Mouse (Mus musculus) spleen, adult 2 months (tissue): ENCODE measurements around the gene Chaf1a. TPM values are rescaled to one million over a fixed set of nuclear protein-coding genes. Genes with fewer than 3 reads are reported as not detected.

Experiments
- DNase-seq, 2 experiments: peaks; one replicate each; pipeline versions ENCODE4 v3.0.0 to v3.0.0-alpha.2; 2012 to 2021; ENCODE audit warnings: low spot score in 2 of 2, low read depth in 1 of 2
- H3K27ac ChIP-seq: fragments of 200-500 bp; 2 replicates; pipeline ENCODE4 v1.5.1; 2012; ENCODE audit warnings: low read length, inconsistent platforms; ENCODE audit not compliant: insufficient read depth
- H3K27me3 ChIP-seq: fragments of 200-500 bp; 2 replicates; pipeline ENCODE4 v1.6.1; 2012; ENCODE audit warnings: mild to moderate bottlenecking, moderate library complexity, low read length, inconsistent platforms; ENCODE audit not compliant: control insufficient read depth, insufficient read depth
- H3K36me3 ChIP-seq: fragments of 200-500 bp; 2 replicates; pipeline ENCODE4 v1.6.1; 2012; ENCODE audit warnings: mild to moderate bottlenecking, low read length, inconsistent platforms; ENCODE audit not compliant: control insufficient read depth, insufficient read depth
- H3K4me1 ChIP-seq: fragments of 200-500 bp; 2 replicates; pipeline ENCODE4 v1.6.1; 2011; ENCODE audit warnings: inconsistent platforms; ENCODE audit not compliant: control insufficient read depth, insufficient read depth, insufficient read length
- H3K4me3 ChIP-seq: fragments of 200-500 bp; 2 replicates; pipeline ENCODE4 v1.5.1; 2011; ENCODE audit warnings: mild to moderate bottlenecking, inconsistent platforms; ENCODE audit not compliant: insufficient read depth, insufficient read length; ENCODE audit errors: extremely low read depth
- CTCF ChIP-seq: fragments of 200-500 bp; IDR thresholded peaks from 2 replicates; pipeline ENCODE4 v1.5.1; 2011; ENCODE audit warnings: mild to moderate bottlenecking, inconsistent platforms; ENCODE audit not compliant: insufficient read depth, insufficient read length, insufficient replicate concordance; ENCODE audit errors: extremely low read depth
- POLR2A ChIP-seq: fragments of 200-500 bp; IDR thresholded peaks from 2 replicates; pipeline ENCODE4 v1.6.1; 2011; ENCODE audit warnings: low read depth, low read length, inconsistent platforms
- whole genome bisulfite sequencing: fragments of 180-500 bp; shearing (Covaris S2); methylation state at CpG from one replicate; pipeline ENCODE4 v1.1.7; 2018; 5-methylcytosine and 5-hydroxymethylcytosine counted together
- polyA plus RNA-seq: library from polyadenylated mRNA; depleted of rRNA; stranded (reverse); fragments of >200 nt; gene quantifications from 2 replicates; pipeline ENCODE4 v1.2.3, GENCODE M21; 2012

Chaf1a gene
- polyA plus RNA-seq, 1 experiment = 2.8 TPM

DNA sequence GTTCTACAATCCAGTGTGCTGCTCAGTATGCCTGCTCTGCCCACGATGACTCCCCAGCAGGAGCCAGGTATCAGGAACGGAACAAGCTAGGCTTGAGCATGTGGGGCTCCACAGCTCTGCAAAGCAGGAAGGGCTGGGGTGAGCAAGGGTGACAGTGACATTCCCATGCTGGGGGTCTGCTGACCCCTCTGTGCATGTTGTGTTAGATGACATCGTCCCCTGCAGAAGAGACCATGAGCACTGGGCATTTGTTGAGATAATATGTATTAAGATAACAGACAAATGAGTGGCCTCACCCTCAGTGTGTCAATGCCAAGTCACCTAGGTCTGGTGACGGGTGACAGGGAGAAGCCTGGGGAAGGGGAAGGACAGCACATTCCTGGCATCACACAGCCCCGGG, 15.3 kb upstream of the Chaf1a start:
- 0 out of 2 replicates have a peak, but pooled peaks cover 2% of the 10 kb centered on the region for H3K36me3 ChIP-seq
- DNase-seq = no peak
- peaks cover 52% of the 10 kb centered on the region for H3K4me1 ChIP-seq
- H3K27me3 ChIP-seq = no peaks in the 10 kb centered on the region
- no peak overlapping the region for H3K27ac ChIP-seq
- TF ChIP-seq POLR2A = no peak
- no peak for TF ChIP-seq CTCF
- WGBS = 73% methylated on average over 5 of the region's 5 CpGs
- H3K4me3 ChIP-seq = no peak overlapping the region

DNA sequence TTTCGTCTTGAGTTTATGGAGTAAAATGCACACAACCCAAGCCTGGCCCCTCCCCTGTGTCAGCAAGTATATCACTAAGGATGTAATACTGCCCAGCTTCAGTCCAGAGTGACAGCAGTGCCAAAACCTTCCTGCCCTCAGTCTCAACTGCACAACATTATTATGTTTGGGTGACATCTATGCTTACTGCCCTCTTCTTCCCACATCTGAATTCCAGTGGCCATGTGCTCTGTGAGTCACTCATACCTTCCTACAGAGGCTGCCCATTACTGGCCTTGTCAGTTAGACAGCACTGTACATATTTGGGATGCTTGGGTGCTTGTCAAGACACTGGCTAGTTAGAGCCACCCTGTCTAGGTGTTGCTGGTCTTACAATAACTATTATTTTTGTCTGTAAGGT, 13.9 kb upstream of the Chaf1a start:
- TF ChIP-seq CTCF (no peak), POLR2A (no peak)
- H3K27me3 ChIP-seq = no peaks in the 10 kb centered on the region
- WGBS = 93% methylated on average over 1 of the region's 1 CpGs
- 0 out of 2 replicates have a peak, but pooled peaks cover 2% of the 10 kb centered on the region for H3K36me3 ChIP-seq
- no peak overlapping the region for H3K27ac ChIP-seq
- no peak overlapping the region for H3K4me3 ChIP-seq
- no peak for DNase-seq
- H3K4me1 ChIP-seq = peaks cover 51% of the 10 kb centered on the region

DNA sequence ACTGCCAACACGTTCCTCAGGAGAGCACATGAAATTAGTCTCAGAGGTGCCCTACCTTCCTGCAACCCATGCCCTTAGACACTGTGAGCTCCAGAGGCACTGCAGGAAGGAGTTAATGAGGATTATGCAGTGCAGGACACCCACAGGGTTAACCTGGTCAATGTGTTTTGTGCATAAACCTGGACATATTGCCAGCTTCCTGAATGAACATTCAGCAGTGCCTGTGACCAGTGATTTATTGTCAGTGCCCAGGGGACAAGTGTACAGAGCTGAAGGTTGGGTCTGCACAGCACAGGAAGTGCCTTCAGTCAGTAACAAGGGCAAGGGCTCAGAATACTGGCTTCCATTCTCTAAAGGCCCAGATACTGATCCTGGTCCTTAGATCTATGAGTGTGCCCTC, 13.4 kb upstream of the Chaf1a start:
- Histone ChIP-seq H3K27me3 (no peaks in the 10 kb centered on the region), H3K4me3 (no peak overlapping the region), H3K36me3 (0 out of 2 replicates have a peak, but pooled peaks cover 2% of the 10 kb centered on the region), H3K27ac (no peak overlapping the region), H3K4me1 (peaks cover 48% of the 10 kb centered on the region)
- WGBS = 55% methylated on average over 1 of the region's 1 CpGs
- DNase-seq = no peak
- no peak for TF ChIP-seq POLR2A
- no peak for TF ChIP-seq CTCF

DNA sequence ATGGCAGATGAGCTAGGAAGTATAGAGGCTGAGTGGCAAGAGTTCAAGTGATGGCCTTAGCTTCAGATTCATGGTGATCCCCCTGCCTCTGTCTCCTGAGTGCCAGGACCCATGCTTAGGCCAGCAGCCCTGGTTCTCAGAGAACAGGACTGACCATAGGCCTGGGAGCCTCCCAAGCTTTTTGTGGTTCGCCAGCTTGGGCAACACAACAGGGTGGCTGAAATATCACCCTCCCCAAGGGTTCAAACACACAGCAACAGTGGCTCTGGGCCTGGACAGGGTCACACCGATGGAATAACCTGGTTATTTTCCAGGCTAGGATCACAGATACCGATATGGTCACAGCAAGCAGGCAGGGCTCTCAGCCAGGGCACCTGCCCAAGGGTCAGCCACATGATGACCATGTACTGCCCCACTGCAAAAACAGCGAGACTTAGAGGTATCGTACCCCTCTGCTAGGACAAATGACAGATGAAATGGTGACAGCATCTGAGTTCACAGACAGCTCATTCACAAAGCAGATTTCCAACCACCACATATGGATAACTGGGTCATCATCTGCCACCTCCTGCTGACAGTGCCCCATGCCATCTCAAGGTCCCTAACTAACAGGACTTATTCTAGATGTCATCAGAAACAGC, 12.3 kb upstream of the Chaf1a start:
- WGBS = 95% methylated on average over 5 of the region's 5 CpGs
- no peak overlapping the region for H3K4me3 ChIP-seq
- no peak for DNase-seq

DNA sequence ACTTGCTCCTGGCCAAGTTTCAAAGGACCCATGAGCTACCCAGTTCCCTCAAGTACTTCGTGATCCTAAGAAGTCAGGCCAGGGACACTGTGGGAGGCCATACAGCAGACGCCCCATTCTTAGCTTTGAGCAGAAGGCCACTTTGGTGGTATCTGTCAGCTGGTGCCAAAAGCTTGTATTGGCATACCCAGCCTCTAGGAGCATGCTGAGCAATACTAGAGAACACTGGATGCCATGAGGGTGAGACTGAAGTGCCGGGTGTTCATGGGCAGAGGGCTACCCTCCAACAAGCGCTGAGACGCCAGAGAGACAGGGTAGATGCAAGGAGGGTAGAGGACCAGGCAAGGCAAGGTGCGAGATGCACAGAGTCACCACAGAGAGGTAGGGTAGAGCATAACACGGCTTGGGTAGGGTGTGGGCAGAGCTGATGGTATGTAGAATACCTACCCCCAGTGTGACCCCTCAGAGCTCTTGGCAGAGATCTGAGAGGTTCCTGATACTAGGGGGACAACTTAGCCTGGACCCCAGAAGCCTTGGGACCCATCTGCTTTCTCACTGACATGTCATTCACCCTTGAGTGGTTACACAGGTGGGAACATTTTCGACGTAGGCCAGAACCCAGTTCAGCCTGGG, 9.9 kb upstream of the Chaf1a start:
- DNase-seq = no peak
- no peak for TF ChIP-seq CTCF
- TF ChIP-seq POLR2A = no peak
- 72% methylated on average over 9 of the region's 9 CpGs for WGBS
- Histone ChIP-seq H3K4me1 (peaks cover 40% of the 10 kb centered on the region; the same call in 1 of the 2 replicates), H3K27me3 (no peaks in the 10 kb centered on the region), H3K4me3 (no peak overlapping the region), H3K36me3 (0 out of 2 replicates have a peak, but pooled peaks cover 2% of the 10 kb centered on the region), H3K27ac (peak overlapping the region; percentile 37; the same call in 1 of the 2 replicates)

More for the DNA sequence above, 12.3 kb upstream of the Chaf1a start:
- Histone ChIP-seq H3K36me3 (0 out of 2 replicates have a peak, but pooled peaks cover 2% of the 10 kb centered on the region), H3K4me1 (peaks cover 47% of the 10 kb centered on the region), H3K27ac (no peak overlapping the region), H3K27me3 (no peaks in the 10 kb centered on the region)
- TF ChIP-seq CTCF (no peak), POLR2A (no peak)

DNA sequence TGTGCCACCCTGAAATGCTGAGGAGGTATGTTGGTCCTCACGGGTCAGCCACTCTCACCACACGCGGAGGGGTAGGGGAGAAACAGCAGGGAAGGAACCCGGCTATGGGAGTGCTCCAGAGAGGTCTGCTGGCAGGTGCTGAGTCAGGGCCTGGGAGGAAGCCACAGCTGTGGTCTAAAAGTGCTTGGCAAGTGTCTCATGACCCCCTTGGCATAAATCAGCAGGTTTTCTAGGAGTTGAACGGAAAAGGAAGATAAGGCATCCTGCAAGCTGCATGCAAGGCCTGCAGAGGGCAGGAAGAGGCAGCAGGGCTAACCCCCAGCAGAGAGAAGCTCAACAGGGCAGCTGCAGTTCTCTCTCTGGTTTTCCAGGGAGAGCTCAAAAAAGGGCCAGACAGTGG, 9.3 kb upstream of the Chaf1a start:
- no peak for TF ChIP-seq CTCF
- no peak for TF ChIP-seq POLR2A
- no peak overlapping the region for H3K4me3 ChIP-seq
- WGBS = 22% methylated on average over 5 of the region's 5 CpGs
- DNase-seq = no peak
- peaks cover 39% of the 10 kb centered on the region; the same call in 1 of the 2 replicates for H3K4me1 ChIP-seq
- 0 out of 2 replicates have a peak, but pooled peaks cover 2% of the 10 kb centered on the region for H3K36me3 ChIP-seq
- H3K27ac ChIP-seq = peak overlapping the region; percentile 37; the same call in 1 of the 2 replicates
- no peaks in the 10 kb centered on the region for H3K27me3 ChIP-seq

DNA sequence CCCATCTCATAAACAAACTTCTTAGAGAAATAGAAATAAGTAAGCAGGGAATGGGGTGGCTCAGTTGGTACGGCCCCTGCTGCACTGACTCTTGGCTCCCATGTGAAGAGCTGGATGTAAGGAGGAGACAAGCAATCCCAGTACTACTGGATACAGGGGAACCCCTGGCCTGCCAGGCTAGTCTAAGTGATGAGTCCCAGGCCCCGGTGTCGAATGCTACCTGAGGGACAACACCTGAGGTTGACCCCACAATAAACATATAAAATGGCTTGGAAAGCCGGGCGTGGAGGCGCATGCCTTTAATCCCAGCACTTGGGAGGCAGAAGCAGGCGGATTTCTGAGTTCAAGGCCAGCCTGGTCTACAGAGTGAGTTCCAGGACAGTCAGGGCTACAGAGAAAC, 8.8 kb upstream of the Chaf1a start:
- H3K36me3 ChIP-seq = 0 out of 2 replicates have a peak, but pooled peaks cover 2% of the 10 kb centered on the region

More for the DNA sequence above, 8.8 kb upstream of the Chaf1a start:
- no peak overlapping the region for H3K4me3 ChIP-seq
- no peak for DNase-seq
- no peaks in the 10 kb centered on the region for H3K27me3 ChIP-seq
- TF ChIP-seq POLR2A (no peak), CTCF (no peak)
- peaks cover 38% of the 10 kb centered on the region; the same call in 1 of the 2 replicates for H3K4me1 ChIP-seq
- no peak overlapping the region for H3K27ac ChIP-seq
- 79% methylated on average over 7 of the region's 7 CpGs for WGBS
